Mouse (Mus musculus) liver, embryonic 15.5 days (tissue): ENCODE data around the gene Cggbp1. TPM values are rescaled to one million over a fixed set of nuclear protein-coding genes. Genes with fewer than 3 reads are reported as not detected.
A peak's percentile ranks its signal among the peaks of the same experiment; 100 is the strongest.

Source experiments
- ATAC-seq: fragments of 200-750 bp; cut with Nextera tagmentation; 2 replicates; pipeline ENCODE4 v1.8.0; 2017; ENCODE audit warnings: moderate number of reproducible peaks, mild to moderate bottlenecking, moderate library complexity; ENCODE audit not compliant: insufficient read depth
- H3K27ac ChIP-seq: fragments of 300-500 bp; sonication (generic); replicated peaks from 2 replicates; pipeline ENCODE4 v1.5.1; 2015; ENCODE audit warnings: mild to moderate bottlenecking, inconsistent platforms
- H3K27me3 ChIP-seq: fragments of 300-500 bp; sonication (generic); 2 replicates; pipeline ENCODE4 v1.6.1; 2015; ENCODE audit warnings: mild to moderate bottlenecking, inconsistent platforms
- H3K36me3 ChIP-seq: fragments of 300-500 bp; sonication (generic); replicated peaks from 2 replicates; pipeline ENCODE4 v1.6.1; 2015; ENCODE audit warnings: moderate library complexity, mild to moderate bottlenecking, inconsistent platforms
- H3K4me1 ChIP-seq: fragments of 300-500 bp; sonication (generic); replicated peaks from 2 replicates; pipeline ENCODE4 v1.6.1; 2015; ENCODE audit warnings: inconsistent platforms
- H3K4me2 ChIP-seq: fragments of 300-500 bp; sonication (generic); 2 replicates; pipeline ENCODE4 v1.6.1; 2015; ENCODE audit warnings: moderate library complexity, mild to moderate bottlenecking, inconsistent platforms
- H3K4me3 ChIP-seq: fragments of 300-500 bp; sonication (generic); replicated peaks from 2 replicates; pipeline ENCODE4 v1.5.1; 2015; ENCODE audit warnings: mild to moderate bottlenecking, inconsistent platforms
- H3K9ac ChIP-seq: fragments of 300-500 bp; sonication (generic); 2 replicates; pipeline ENCODE4 v1.6.1; 2015; ENCODE audit warnings: moderate library complexity, mild to moderate bottlenecking, inconsistent platforms
- H3K9me3 ChIP-seq: fragments of 300-500 bp; sonication (generic); replicated peaks from 2 replicates; pipeline ENCODE4 v1.6.1; 2016; ENCODE audit warnings: inconsistent platforms
- WGBS: fragments of 180-500 bp; shearing (Covaris S2); methylation state at CpG from one replicate; pipeline ENCODE4 v1.1.7; 2015; ENCODE audit warnings: mixed read lengths; ENCODE audit not compliant: insufficient replicate concordance; 5-methylcytosine and 5-hydroxymethylcytosine counted together
- polyA plus RNA-seq: library from polyadenylated mRNA; unstranded; fragments of >200 nt; fragmentation: Nextera tagmentation; extraction: Ambion mirVana; gene quantifications from 2 replicates; pipeline ENCODE4 v1.2.1, GENCODE M21; 2015

Cggbp1 gene
- 22.9 and 23.0 TPM in 2 replicates for polyA plus RNA-seq

DNA sequence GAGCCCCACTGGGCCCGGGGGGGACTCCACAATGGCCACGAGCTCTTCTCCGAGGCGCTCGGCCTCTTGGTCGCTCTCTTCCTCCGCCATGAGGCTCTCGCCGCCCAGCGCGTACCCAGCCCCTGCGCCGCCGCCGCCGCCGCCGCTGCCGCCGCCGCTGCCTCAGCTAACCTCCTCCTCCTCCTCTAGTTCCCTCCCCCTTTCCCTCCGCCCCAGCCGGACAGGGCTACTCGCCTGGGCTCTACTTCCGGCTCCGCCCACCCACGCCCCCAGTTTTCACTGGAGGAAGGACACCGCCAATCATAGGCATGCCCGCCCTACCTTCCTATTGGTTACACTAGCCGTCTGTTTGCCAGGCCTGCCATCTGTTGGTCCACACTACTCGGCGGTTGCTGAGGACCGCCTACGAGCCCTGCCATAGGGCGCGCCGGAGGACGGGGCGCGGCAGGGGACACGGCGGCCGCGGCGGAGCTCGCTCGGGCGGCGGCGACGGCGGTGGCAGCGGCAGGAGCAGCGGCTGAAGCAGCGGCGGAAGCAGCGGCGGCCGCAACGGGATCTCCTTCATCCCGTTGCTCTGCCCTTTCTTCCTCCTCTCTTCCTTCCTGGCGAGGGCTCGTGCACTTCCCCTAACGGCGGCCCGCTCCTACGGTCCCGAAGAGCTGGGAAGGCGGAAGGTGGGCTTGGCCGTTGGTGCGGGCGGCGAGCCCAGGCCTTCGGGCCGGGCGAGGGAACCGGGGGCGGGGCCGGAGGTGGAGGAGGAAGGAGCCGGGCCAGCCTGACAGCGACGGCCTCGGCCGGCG is at the start of gene Cggbp1, which contains the start of gene Zfp654:
Cggbp1 (plus strand) TSS at position 434 of the 800 bp plus-strand sequence.
Zfp654 (minus strand) TSS at position 90 of the 800 bp plus-strand sequence.
- Histone ChIP-seq H3K9ac (peak within 1 kb of the TSS; percentile 92), H3K4me1 (peaks cover 22% of the 10 kb centered on the region), H3K27ac (peak within 1 kb of the TSS; percentile 98), H3K27me3 (no peaks in the 10 kb centered on the region), H3K4me2 (peak within 1 kb of the TSS; percentile 89), H3K4me3 (peak within 1 kb of the TSS; percentile 82), H3K36me3 (peaks cover 21% of the 10 kb centered on the region), H3K9me3 (no peaks in the 10 kb centered on the region)
- under 1% methylated on average over 80 of the region's 85 CpGs for WGBS
- peak; percentile 99 for ATAC-seq

DNA sequence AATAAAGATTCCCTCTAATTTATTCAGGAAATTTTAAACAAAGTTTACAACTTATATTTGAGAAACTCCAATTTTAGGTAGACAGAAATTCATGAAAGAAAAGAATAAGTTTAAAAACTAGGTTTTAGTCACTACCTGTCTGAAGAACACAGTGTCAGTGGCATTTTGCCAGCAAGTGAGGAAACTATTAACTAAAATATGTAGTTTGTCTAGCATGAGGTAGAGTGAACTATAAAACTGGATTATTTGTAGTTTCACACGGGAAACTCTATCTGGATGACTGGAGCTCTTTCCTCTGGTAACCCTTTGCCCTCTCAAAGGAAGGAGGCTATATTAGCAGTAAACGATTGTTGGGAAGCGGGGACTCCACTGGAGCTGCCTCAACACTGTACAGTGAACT is 48.8 kb upstream of the Cggbp1 start:
- H3K4me2 ChIP-seq, result no peak overlapping the region
- no peak overlapping the region for H3K27ac ChIP-seq
- H3K4me3 ChIP-seq, result no peak overlapping the region
- H3K27me3 ChIP-seq, result no peaks in the 10 kb centered on the region
- H3K9me3 ChIP-seq, result no peaks in the 10 kb centered on the region
- peaks cover 13% of the 10 kb centered on the region; the same call in 1 of the 2 replicates for H3K36me3 ChIP-seq
- no peaks in the 10 kb centered on the region for H3K4me1 ChIP-seq
- 81% methylated on average over 3 of the region's 3 CpGs for WGBS
- H3K9ac ChIP-seq, result no peak overlapping the region
- ATAC-seq, result no peak

DNA sequence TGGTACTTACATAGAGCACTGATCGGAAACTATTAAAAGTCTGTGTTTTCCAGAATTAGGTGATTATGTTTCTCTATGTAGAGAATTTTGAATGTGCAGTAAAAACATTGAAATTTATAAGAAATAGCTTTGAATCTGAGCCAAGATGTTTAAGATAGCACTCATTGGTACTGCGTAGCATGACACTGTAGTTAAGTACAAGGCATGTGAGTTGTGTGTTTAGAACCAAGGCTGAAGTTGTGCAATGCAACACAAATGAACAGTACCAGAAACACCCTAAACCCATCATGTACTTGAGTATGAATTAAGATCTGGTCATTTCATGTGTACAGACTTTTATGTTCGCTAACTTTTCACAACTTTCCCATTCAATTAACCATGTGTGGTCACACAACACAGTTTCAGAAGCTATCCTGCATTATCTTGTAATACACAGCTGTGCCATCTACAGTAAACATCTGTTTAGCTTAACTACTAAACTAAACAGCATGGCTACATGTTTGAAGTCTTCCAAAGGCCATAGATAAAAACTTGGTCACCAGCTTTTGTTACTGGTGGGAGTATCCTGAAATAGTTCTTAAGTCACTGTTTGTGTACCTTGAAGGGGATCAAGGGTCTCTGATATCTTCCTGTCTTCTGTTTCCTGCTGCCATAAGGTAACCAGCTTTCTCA is 34.6 kb upstream of the Cggbp1 start:
- H3K4me1 ChIP-seq, result no peaks in the 10 kb centered on the region; the same call in 1 of the 2 replicates
- ATAC-seq, result no peak
- no peak overlapping the region for H3K4me2 ChIP-seq
- H3K4me3 ChIP-seq, result no peak overlapping the region
- H3K36me3 ChIP-seq, result peaks cover 11% of the 10 kb centered on the region
- no peak overlapping the region for H3K9ac ChIP-seq
- H3K9me3 ChIP-seq, result no peaks in the 10 kb centered on the region
- WGBS, result 75% methylated on average over 3 of the region's 3 CpGs
- no peak overlapping the region for H3K27ac ChIP-seq
- H3K27me3 ChIP-seq, result no peaks in the 10 kb centered on the region

DNA sequence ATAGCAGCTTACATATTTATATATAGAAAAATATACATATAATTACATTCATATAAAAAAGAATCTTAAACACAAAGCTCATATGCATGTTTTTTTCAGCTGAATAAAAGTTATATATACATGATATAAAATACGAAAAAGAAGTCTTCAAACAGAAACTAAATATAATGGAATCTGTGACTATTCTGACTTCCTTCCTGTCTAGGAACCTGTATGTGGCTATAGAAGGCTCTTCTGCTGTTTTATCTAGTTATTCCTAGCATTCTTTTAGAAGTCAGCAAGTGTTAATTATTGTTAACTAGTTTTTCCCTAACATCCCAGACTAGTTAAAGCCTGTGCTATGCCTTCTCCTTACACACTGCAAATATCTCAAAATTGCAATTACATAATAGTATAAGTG is 27.9 kb upstream of the Cggbp1 start:
- H3K36me3 ChIP-seq, result no peaks in the 10 kb centered on the region
- H3K9ac ChIP-seq, result no peak overlapping the region
- 61% methylated on average over 1 of the region's 1 CpGs for WGBS
- H3K27me3 ChIP-seq, result no peaks in the 10 kb centered on the region
- no peaks in the 10 kb centered on the region for H3K9me3 ChIP-seq
- no peak overlapping the region for H3K4me2 ChIP-seq
- no peak overlapping the region for H3K4me3 ChIP-seq
- H3K4me1 ChIP-seq, result no peaks in the 10 kb centered on the region
- no peak overlapping the region for H3K27ac ChIP-seq
- no peak for ATAC-seq

DNA sequence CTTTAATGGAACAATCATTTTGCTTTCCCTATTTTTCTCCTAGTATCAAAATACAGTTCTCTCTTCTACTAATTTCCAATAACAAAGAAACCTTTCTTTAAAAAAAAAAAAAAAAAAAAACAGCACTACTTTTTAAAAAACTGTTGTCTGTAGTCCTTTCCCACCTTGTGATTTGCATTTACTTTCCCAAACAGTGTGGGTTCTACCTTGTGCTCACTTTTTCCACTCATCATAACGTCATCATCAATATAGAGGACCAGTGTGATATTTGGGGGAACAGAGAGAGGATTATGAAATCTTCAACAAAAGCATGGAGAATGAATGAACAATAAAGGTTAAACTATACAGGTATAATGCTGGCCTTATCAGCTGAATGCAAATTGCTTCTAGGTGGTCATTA is 27.3 kb upstream of the Cggbp1 start:
- 70% methylated on average over 1 of the region's 1 CpGs for WGBS
- no peaks in the 10 kb centered on the region for H3K27me3 ChIP-seq
- no peak for ATAC-seq

DNA sequence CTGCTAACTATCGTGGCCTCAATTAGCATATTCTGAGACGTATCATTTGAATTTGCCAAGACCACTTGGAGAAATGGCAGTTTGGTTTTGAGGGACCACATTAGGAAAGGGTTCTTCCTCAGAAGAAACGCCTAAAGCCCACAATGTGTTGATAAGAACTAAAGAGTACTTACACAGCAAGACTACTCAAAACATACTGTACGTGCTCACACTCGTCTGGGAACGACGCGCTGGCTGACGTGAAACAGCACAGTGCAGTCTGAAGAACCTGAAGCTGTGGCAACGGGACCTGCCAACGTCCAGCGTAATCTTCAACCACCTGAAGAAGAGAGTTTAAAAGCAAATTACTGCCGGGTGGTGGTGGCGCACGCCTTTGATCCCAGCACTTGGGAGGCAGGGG is 21.5 kb upstream of the Cggbp1 start:
- Histone ChIP-seq H3K36me3 (peaks cover 7% of the 10 kb centered on the region; the same call in 1 of the 2 replicates), H3K27me3 (no peaks in the 10 kb centered on the region), H3K4me2 (no peak overlapping the region), H3K27ac (no peak overlapping the region), H3K4me3 (no peak overlapping the region), H3K9me3 (no peaks in the 10 kb centered on the region), H3K9ac (no peak overlapping the region), H3K4me1 (0 out of 2 replicates have a peak, but pooled peaks cover 3% of the 10 kb centered on the region)
- ATAC-seq, result no peak
- 57% methylated on average over 15 of the region's 15 CpGs for WGBS

More for the DNA sequence above, 27.3 kb upstream of the Cggbp1 start:
- H3K9me3 ChIP-seq, result no peaks in the 10 kb centered on the region
- H3K4me3 ChIP-seq, result no peak overlapping the region
- no peak overlapping the region for H3K9ac ChIP-seq
- H3K4me1 ChIP-seq, result no peaks in the 10 kb centered on the region
- H3K4me2 ChIP-seq, result no peak overlapping the region
- no peak overlapping the region for H3K27ac ChIP-seq
- H3K36me3 ChIP-seq, result peaks cover 2% of the 10 kb centered on the region; the same call in 1 of the 2 replicates

DNA sequence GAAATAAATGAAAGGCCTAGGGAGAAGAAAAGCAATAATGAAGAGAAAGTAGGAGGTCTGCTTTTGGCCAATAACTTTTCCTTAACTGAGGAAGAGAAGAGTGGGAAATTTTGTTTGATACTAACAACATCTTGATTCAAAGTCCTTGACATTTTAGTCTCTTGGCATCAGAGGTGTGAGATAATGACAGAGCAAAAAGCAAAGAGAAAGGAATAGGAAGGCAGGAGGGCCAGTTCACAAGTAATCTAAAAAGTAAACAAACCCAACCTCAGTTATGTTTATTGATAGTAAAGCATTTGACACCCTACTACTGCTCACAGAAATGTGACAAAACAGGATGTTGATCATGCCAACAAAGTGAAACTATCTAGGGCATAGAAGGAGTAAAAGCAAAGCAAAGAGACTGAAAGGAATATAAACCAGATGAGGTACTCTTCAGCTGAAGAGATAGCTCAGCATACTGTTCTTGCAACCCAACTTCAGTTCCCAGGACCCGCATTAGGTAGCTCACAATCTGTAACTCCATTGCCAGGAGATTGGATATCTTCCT is 15.7 kb upstream of the Cggbp1 start:
- 65% methylated on average over 1 of the region's 1 CpGs for WGBS
- no peak overlapping the region for H3K4me3 ChIP-seq
- H3K9ac ChIP-seq, result no peak overlapping the region
- no peaks in the 10 kb centered on the region for H3K27me3 ChIP-seq
- H3K4me2 ChIP-seq, result no peak overlapping the region
- H3K36me3 ChIP-seq, result no peaks in the 10 kb centered on the region
- no peak for ATAC-seq
- no peak overlapping the region for H3K27ac ChIP-seq
- no peaks in the 10 kb centered on the region for H3K9me3 ChIP-seq
- peaks cover 15% of the 10 kb centered on the region for H3K4me1 ChIP-seq

DNA sequence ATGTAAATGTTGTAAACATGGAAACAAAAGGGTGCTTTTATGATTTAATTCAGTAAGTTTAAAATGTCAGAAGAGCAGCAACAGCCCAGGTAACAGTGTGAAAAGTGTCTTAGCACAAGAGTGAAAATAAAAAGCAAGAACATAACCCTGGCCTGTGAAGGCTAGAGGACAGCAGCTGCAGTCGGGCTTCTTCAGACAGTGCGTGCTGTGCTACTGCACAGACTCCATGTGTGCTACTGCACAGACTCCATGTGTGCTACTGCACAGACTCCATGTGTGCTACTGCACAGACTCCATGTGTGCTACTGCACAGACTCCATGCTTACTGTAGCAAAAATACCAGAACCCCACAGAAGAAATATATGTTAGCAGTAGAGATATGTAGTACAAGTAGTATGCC is 15.1 kb upstream of the Cggbp1 start:
- Histone ChIP-seq H3K27ac (no peak overlapping the region), H3K4me1 (peaks cover 19% of the 10 kb centered on the region), H3K36me3 (no peaks in the 10 kb centered on the region), H3K9ac (no peak overlapping the region), H3K4me2 (no peak overlapping the region), H3K4me3 (no peak overlapping the region), H3K27me3 (no peaks in the 10 kb centered on the region), H3K9me3 (no peaks in the 10 kb centered on the region)
- WGBS, result 78% methylated on average over 2 of the region's 2 CpGs
- no peak for ATAC-seq

DNA sequence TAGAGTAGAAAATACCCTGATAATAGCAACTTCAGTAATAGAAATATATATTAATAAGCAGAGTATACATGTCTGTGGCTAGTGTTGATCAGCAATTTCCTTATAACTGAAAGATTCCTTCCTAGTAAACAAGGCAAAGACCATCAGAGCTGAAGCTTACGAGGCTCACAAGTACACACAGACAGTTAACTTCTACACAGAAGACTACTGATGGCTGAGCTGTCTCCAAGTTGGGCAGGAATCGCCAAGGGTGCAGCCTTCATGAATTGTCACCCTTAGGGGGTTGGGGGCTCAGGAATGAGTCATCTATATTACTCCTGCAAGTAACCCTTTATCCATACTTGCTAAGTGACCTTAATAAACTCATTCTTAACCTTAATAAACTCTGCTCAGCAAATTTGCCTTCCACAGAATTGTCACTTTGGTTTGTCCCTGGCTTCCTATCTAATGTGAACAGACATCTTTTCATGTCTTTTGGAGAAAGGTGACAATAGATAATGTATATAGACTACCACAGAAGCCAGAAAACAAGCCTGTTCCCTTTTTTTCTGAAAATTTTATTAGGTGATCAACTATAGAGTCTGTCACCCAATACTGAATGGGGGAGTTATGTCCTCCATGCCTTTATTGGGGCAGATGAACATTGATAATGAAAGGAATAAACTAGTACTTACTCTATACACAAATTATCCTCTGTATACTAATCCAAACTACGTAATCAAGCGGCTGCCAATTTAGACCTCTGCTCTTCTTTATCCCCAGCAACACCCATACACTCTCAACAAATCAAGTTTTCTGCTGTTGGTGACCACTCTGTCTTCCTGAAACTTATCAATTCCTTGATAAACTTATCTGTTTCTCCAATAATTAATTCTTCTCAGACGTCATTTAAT is 10.1 kb upstream of the Cggbp1 start:
- 0 out of 2 replicates have a peak, but pooled peaks cover 4% of the 10 kb centered on the region for H3K36me3 ChIP-seq
- no peaks in the 10 kb centered on the region for H3K9me3 ChIP-seq
- peak overlapping the region; percentile 70; the same call in 1 of the 2 replicates for H3K27ac ChIP-seq
- no peaks in the 10 kb centered on the region for H3K27me3 ChIP-seq
- H3K4me2 ChIP-seq, result peak overlapping the region; percentile 12
- ATAC-seq, result peak; percentile 59
- H3K4me1 ChIP-seq, result peaks cover 26% of the 10 kb centered on the region
- no peak overlapping the region for H3K4me3 ChIP-seq
- WGBS, result 37% methylated on average over 5 of the region's 5 CpGs
- H3K9ac ChIP-seq, result no peak overlapping the region

DNA sequence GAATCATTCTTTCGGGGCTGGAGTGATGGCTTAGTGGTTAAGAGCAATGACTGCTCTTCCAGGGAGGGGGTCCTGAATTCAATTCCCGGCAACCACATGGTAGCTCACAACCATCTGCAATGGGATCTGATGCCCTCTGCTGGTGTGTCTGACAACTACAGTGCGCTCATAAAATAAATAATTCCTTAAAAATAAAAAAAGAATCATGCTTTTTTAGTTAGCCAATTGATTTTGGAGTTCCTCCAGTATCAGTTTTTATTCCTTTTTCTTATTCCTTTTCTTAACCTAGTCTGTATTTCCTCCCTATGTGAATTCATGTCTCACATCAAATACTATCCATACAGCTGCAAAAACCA is 9.4 kb upstream of the Cggbp1 start:
- ATAC-seq, result no peak
- WGBS, result 79% methylated on average over 3 of the region's 3 CpGs
- Histone ChIP-seq H3K4me2 (peak overlapping the region; percentile 12; the same call in 1 of the 2 replicates), H3K4me1 (peaks cover 23% of the 10 kb centered on the region), H3K27me3 (no peaks in the 10 kb centered on the region), H3K9me3 (no peaks in the 10 kb centered on the region), H3K9ac (no peak overlapping the region), H3K4me3 (no peak overlapping the region), H3K27ac (peak overlapping the region; percentile 70; the same call in 1 of the 2 replicates), H3K36me3 (0 out of 2 replicates have a peak, but pooled peaks cover 4% of the 10 kb centered on the region)
